Mouse (Mus musculus) CD4-positive helper T cell, adult 2 months (primary cell): ENCODE data around the gene Rxfp3.
"Not testable (repeated sequence)": the region's sequence is repeated elsewhere in the genome, so short reads cannot be mapped to it uniquely, and the experiment has no call there.

Experiments used
- DNase-seq: peaks from one replicate; pipeline ENCODE4 v3.0.0-alpha.2; 2012; ENCODE audit warnings: low read depth, missing footprints, low spot score

Gene Rxfp3

DNA sequence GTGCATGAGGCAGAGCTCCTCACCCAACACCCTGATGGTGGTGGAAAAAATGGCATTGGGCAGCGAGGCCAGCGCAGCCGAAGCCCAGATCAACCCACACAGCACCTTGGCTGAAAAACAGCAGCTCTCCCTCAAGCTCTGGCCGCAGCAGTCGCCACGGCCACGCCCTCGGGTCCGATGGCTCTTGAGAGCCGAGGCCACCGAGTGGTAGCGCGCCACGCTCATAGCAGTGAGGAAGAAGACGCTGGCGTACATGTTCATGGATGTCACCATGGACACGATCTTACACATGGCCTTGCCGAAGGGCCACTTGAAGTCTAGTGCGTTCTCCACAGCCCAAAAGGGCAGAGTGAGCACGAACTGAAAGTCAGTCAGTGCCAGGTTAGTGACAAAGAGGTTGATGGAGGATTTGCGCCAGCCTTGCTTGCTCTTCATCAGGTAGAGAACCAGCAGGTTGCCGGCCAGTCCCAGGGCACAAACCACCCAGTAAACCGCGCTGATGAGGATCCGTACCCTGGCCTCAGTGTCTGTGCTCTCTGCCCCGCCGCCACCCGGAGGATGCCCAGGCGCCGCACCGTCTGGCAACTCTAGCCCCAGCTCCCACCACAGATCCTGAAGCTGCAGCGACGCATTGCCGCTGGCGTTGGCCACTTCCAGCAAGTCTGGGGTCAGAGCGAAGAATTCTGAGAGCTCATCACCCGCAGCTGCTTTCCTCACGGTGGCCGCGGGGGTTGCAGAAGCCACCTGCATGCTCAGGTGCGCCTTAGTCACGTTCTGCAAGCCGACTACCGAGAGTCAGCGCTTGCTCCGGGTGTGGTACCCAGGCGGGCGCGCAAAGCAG is 1.0 kb downstream of the Rxfp3 start:
- DNase-seq = no peak

DNA sequence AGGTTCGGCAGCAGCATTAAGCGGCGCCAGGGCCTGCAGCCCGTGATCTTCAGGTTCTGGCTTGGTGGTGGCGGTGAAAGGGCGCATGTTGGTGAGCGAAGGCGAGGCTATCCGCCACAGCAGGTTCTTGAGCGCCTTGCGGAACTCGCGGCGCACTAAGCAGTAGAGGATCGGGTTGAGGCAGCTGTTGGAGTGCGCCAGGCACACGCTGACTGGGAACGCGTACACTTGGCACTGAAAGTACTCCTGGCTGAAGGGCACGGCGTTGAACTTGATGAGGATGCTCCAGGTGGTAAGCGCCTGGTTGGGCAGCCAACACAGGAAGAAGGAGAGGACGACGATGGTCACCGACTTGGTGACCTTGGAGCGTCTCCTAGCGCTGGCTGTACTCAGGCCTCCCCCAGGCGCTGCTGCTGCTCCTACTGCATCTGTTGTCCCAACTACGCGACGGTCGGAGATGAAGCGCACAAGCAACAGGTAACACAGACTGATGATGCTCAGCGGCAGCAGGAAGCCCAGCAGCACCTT is 1.8 kb downstream of the Rxfp3 start:
- DNase-seq = no peak

DNA sequence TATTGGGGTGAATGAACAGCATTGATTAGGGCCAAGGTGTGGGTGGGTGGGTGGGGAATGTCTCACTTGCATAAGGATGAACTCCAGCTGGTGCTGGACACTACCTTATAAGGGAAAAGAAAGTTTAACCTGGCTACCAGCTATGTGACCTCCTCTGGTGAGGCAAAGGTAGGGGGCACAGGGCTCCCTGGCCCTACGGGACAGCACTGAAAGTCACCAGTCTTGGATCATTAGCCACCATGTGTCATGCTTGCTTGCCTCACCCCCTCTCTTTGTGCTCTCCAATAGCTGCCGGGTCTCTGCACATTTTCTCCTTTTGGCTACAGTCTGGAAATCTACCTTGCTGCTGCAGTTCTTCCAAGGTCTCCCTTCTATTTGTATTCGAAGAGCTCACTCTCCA is 7.6 kb downstream of the Rxfp3 start:
- DNase-seq = no peak

DNA sequence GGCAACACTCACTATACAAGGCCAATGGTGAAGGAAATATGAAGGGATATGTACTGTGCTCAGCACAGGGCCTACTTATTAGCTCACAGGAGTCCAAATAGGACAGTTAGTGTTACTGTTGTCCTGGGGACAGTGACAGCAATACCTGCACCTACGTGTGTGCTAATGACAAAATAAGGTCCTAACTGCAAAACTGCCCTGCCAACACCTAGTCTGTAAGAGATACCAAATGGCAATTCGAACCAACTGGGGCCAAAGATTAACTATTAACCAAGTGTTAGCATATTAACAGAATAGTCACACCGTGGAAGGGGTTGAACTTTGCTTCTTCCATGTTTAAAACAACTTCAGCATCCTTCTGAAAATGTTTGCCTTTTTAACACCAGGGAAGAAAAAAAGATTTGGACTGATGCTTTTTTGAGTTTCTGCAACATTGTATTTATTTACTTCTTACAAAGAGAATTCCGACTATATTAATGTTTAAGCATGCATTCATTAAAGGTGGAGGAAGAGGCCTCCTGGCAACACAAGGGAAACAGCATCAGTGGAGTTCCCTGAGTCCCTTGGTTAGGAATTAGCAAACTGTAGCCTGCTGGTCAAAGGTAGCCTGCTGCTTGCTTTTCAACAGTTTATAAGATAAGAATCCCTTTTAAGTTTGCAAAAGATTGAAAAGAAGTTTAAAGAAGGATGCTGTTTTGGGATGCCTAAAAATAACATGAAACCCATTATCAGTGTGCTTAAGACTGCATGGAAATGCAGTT is 10.8 kb downstream of the Rxfp3 start:
- no peak for DNase-seq

DNA sequence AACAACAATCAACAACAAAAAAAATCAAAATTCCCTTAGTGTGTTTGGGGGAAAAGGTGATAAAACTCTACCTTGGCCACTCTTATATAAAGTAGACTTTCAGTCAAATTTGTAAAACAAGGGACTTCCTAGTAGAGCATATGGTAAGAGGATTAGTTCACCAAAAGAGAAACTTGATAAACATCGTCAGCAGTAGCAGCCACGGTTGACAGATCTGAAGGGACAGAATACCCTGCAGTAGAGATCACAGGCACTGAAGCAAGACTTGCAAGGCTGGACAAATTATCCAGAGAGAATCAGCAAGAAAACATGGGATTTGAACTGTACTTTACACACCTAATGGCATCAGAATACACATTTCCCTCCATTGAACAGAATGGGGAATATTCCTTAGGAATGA is 22.9 kb downstream of the Rxfp3 start:
- DNase-seq = no peak

DNA sequence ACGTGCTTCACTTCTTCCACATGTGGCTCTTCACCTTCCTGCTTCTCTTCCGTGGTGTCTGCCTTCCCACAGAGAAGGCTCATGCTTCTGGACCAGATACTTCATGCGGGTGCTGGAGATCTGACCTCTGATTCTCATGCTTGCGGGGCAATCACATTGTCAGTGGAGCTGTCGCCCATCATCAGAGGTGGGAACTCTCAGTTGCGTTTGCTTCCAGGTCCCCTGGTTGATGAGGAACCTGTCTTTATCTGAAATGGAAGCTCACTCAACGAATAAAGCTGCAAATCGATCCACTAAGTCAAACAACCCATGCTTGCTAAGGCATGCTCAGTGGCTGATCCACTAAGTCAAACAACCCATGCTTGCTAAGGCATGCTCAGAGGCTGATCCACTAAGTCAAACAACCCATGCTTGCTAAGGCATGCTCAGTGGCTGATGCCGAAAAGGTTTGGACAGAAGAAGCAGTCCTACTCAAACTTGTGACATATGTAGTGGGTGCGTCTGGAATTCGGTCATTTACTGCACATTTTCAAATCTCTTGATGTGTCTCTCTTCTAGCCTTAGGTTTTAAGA is 26.7 kb downstream of the Rxfp3 start:
- no peak for DNase-seq

DNA sequence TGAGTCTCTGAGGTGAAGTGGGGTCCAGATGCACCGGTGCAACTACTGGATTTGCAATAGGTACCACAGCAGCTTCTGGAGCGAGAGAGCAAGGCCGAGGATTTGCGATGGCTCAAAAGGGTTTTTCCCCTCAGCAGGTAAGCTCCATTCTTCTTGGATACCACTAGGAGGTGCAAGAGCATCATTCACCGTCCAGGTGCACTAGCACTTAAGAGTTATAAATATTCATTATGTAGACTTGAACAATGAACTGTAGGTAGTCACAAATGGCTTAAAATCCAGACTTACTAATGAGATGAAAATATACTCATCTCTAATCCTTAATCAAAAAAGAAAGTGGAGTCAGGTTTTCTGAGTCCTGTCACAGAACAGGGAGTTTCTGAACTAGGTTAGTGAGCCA is 29.0 kb downstream of the Rxfp3 start:
- no peak for DNase-seq

DNA sequence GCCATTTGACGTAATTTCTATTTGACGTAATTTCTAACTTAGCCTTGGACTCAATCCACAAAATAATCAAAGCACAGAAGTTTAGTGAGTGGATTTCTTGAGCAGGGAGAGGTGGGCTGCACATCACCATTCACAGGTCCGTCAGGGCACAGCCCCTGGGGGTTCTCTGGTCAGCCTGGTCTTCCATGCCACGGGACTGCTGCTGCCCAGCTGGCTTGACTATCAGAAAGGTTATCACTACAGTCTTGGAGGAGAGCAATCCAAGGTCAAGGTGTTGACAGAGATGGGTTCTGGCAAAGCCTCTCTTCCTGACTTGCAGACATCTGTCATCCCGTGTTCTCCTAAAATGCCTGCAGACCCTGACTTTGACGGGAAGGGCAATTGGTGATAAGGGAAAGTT is 33.1 kb downstream of the Rxfp3 start:
- DNase-seq = no peak

DNA sequence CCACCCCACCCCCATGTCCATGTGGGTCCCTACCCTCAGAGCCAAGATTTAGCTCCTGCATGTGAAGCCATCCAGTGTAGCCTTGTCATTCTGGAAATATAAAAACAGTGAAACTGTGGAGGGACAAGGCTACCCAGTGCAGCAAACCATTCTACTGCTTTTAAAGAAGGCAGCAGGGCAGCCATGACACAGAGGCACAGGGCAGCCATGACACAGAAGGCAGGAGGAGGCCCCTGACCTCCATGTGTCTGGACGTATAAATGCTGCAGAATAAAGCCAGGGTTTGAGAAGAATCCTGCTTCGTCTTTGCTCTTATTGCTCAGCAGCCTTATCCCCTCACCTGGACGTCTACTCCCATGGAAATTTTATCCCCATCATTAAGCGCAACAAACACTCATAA is 34.0 kb downstream of the Rxfp3 start:
- DNase-seq = no peak

DNA sequence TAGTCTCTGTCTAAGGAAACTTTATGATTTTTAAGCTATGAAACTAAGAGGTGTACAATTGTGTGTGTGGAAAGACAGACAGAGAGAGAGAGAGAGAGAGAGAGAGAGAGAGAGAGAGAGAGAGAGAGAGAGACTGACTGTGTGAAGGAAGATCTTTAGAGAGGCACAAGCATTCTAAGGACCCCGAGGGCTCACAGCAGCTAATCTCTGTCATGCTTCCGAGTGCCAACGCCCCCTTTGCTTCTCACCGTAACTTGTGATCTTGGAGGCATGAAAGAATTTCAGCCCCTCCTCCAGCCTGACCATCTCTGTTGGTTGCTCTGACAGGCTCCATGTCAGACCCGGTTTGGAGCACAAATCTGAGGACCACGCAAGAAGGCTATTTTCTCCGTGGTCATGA is 37.4 kb downstream of the Rxfp3 start, which contains the start of gene Slc45a2:
Slc45a2 (plus strand) TSS at position 301 of the 400 bp plus-strand sequence.
- DNase-seq = no peak

DNA sequence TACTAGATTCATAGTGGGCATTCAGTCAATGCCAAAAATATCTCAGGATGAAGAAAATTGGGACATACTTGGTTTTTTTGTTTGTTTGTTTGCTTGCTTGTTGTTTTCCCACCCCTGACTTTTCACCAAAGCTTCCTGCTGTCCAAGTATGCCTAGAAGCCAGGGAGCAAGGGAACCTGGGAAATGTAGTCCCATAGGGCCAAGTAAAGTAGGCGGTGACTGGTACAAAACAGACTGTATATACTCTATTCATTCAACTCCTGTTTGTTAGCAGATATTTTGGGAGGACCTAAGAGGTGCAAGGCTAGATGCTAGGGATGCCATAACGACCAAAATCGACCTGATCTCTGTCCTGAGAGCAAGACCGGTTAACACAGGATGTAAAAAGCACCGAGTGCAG is 38.0 kb downstream of the Rxfp3 start:
- no peak for DNase-seq

DNA sequence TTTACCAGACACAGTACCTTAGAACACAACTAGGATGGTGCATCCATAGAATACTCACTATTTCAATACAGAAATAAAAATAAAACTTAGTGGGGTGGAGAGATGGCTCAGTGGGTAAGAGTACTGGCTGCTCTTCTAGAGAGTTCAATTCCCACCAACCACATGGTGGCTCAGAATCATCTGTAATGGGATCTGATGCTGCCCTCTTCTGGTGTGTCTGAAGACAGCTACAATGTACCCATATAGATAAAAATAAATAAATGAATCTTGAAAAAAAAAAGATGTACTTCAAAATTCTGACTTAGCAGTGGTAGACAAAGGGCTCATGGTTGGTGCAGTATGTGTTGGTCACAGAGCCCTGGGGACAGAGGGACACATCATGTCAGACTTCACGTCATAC is 46.2 kb downstream of the Rxfp3 start:
- no peak for DNase-seq

DNA sequence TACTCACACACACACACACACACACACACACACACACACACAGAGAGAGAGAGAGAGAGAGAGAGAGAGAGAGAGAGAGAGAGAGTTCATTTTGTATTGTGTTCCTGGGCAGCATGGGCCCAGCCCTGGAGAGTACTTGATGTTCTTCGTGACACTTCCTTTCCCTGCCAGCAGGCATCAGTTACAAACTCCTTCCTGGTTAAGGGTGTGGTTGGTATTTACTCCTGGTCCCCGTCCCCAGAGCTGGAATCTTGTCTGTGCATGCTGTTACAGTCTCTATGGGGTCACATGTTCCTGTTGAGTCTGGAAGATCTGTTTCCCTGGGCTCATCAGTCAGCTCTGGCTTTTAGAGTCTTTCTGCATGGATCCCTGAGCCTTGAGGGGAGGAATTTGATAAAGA is 47.4 kb downstream of the Rxfp3 start:
- DNase-seq = no peak

DNA sequence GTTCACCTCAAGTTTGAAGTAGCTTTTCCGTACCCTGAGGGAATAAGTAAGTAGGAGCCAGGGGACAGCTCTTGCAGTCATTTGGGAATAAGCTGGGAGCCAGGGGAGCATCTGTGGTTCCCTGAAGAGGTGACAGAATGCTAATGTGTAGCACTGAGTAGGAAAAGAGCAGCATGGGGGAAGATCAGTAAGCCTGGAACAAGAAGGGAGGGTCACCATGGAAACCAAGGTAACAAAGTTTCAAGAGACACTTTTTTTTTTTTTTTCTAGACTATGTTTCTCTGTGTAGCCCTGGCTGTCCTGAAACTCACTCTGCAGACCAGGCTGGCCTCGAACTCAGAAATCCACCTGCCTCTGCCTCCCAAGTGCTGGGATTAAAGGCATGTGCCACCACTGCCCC is 51.3 kb downstream of the Rxfp3 start:
- DNase-seq = not testable (repeated sequence)

DNA sequence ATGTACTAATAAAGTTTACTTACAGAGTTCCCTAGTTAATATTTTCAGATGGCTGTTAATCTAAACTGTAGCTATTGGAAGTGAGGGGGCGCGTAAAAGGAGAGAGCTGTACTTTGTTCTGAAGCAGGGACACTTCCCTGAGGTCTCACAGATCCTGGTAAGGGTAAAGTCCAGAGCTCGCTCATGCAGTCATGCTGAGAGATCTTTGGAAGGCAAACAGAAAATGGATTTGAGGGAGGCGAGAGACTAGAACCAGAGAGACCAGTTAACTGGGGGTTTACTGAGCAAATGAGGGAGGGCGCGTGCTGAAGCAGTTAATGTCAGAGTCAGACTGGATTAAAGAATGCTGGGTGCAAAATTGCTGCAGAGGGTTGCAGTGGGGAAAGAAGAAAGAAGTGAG is 52.0 kb downstream of the Rxfp3 start:
- DNase-seq = no peak
